Mouse (Mus musculus) heart, adult 8-10 months (tissue): ENCODE measurements at regions not wholly inside any gene's neighbourhood (a gene's known extent, or its start where the extent isn't known, plus 50 kb on each side); places are given as distances from the start of the nearest gene placed in this dataset.

Experiments used
- DNase-seq: peaks from one replicate; pipeline ENCODE4 v3.0.0; 2022; ENCODE audit warnings: low spot score

GRCm38 (mm10) chr2:52804106-52804825, 53.4 kb upstream of the Fmnl2 start:
- peak; percentile 33 for DNase-seq

GRCm38 (mm10) chr2:52804826-52805149, 52.9 kb upstream of the Fmnl2 start:
- peak; percentile 7 for DNase-seq

- DNase-seq = no peak
Observed at GRCm38 (mm10) chr2:52807826-52808225, 49.8 kb upstream of the Fmnl2 start.
